Mouse (Mus musculus): ENCODE results near the gene Cntnap1. TPM values are rescaled to one million over a fixed set of nuclear protein-coding genes. Genes with fewer than 3 reads are reported as not detected.
"Not testable (repeated sequence)": the region's sequence is repeated elsewhere in the genome, so short reads cannot be mapped to it uniquely, and the experiment has no call there.

The Cntnap1 gene
- total RNA-seq, 1 experiment: 0.18 TPM

DNA sequence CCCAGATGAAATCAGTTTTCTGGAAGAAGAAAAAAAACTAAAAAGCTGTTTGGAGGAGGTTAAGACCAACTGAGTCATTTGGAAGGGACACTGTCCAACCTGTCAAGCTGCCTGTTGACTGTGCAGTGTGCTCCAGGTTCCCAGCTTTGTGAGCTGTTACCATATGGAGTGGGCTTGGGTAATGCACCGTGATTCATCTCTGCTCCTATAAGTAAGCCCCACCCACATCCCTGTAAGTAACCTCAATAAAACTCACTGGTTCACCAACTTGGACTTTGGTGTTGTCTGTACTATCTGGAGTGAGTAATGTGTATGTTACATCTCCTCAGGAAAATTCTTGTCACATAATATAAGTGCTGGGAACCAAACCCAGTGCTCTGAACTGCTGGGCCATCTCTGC is 17.5 kb upstream of the Cntnap1 start:
- no peak for DNase-seq (ENCODE audit: low read depth, low spot score)
- Histone ChIP-seq H3K27ac (ENCODE audit: insufficient read depth, low read depth, low read length, poor library complexity, severe bottlenecking) (no peak overlapping the region), H3K36me3 (ENCODE audit: control insufficient read depth, insufficient read depth, low read length, poor library complexity, severe bottlenecking) (no peaks in the 10 kb centered on the region), H3K4me3 (ENCODE audit: insufficient read depth in 1 of 2, low read depth in 1 of 2, low read length in 2 of 2, poor library complexity in 1 of 2, severe bottlenecking in 1 of 2) (no peak overlapping the region), H3K4me1 (ENCODE audit: control insufficient read depth in 2 of 2, insufficient read depth in 2 of 2, low read length in 2 of 2, poor library complexity in 1 of 2) (peaks cover 1 to 10% of the 10 kb centered on the region in 2 experiments; a peak in 2 of 4 replicates), H3K9ac (ENCODE audit: insufficient read depth, low read depth, low read length, poor library complexity, severe bottlenecking) (no peak overlapping the region), H3K9me3 (ENCODE audit: control insufficient read depth, insufficient read depth, low read depth, low read length) (no peaks in the 10 kb centered on the region)
- in situ Hi-C loops (cut with MboI; ENCODE audit: low sequenced_read_pairs in 2 of 2, unreplicated experiment in 2 of 2): no loop called here
- TF ChIP-seq CHD2 (IDR thresholded peaks at IDR 0.05; ENCODE audit: low read depth, low read length) (no peak), HCFC1 (IDR thresholded peaks at IDR 0.05; ENCODE audit: borderline replicate concordance, insufficient read depth, low read length) (no peak), ZC3H11A (IDR thresholded peaks at IDR 0.05; ENCODE audit: borderline replicate concordance, low read depth, low read length) (no peak), ZNF384 (IDR thresholded peaks at IDR 0.05; ENCODE audit: low read depth, low read length) (no peak), MAFK (IDR thresholded peaks at IDR 0.05; ENCODE audit: insufficient read depth, low read depth, low read length) (no peak)

DNA sequence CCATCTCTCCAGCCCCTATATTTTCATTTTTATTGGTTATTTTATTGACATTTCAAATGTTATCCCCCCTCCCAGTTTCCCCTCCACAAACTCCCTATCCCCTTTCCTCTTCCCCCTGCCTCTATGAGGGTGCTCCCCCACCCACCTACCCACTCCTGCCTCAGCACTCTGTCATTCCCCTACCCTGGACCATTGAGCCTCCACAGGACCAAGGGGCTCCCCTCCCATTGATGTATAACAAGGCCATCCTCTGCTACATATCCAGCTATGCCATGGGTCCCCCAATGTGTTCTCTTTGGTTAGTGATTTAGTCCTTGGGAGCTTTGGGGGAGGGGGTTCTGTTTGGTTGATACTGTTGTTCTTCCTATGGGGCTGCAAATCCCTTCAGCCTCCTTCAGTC is 15.7 kb upstream of the Cntnap1 start:
- Histone ChIP-seq H3K4me1 (ENCODE audit: control insufficient read depth in 2 of 2, insufficient read depth in 2 of 2, low read length in 2 of 2, poor library complexity in 1 of 2) (peaks cover 0 to 6% of the 10 kb centered on the region in 2 experiments; a peak in 1 of 4 replicates), H3K9me3 (ENCODE audit: control insufficient read depth, insufficient read depth, low read depth, low read length) (no peaks in the 10 kb centered on the region), H3K27ac (ENCODE audit: insufficient read depth, low read depth, low read length, poor library complexity, severe bottlenecking) (no peak overlapping the region), H3K4me3 (ENCODE audit: insufficient read depth in 1 of 2, low read depth in 1 of 2, low read length in 2 of 2, poor library complexity in 1 of 2, severe bottlenecking in 1 of 2) (no peak overlapping the region), H3K9ac (ENCODE audit: insufficient read depth, low read depth, low read length, poor library complexity, severe bottlenecking) (no peak overlapping the region), H3K36me3 (ENCODE audit: control insufficient read depth, insufficient read depth, low read length, poor library complexity, severe bottlenecking) (no peaks in the 10 kb centered on the region)
- no peak for TF ChIP-seq ZC3H11A (IDR thresholded peaks at IDR 0.05; ENCODE audit: borderline replicate concordance, low read depth, low read length)
- no peak for TF ChIP-seq HCFC1 (IDR thresholded peaks at IDR 0.05; ENCODE audit: borderline replicate concordance, insufficient read depth, low read length)
- TF ChIP-seq ZNF384 (IDR thresholded peaks at IDR 0.05; ENCODE audit: low read depth, low read length): no peak
- TF ChIP-seq CHD2 (IDR thresholded peaks at IDR 0.05; ENCODE audit: low read depth, low read length): no peak
- TF ChIP-seq MAFK (IDR thresholded peaks at IDR 0.05; ENCODE audit: insufficient read depth, low read depth, low read length): no peak
- in situ Hi-C loops (cut with MboI; ENCODE audit: low sequenced_read_pairs in 2 of 2, unreplicated experiment in 2 of 2): no loop called here
- DNase-seq (ENCODE audit: low read depth, low spot score): no peak

DNA sequence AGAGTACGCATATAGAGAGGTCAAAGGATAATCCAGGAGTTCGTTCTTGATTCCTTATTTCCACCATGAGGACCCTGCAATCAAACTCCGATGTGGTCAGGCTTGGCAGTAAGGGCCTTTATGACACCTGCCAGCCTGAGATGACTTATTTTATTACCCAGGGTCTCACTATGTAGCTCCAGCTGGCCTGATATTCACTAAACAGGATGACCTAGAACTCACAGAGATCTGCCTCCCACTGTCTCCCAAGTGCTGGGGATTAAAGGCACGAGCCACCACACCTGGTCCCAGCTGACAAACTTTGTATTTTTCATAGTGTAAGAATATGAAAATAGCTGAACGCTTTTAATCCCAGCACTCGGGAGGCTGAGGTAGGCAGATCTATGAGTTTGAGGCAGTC is 15.2 kb upstream of the Cntnap1 start:
- H3K9me3 ChIP-seq (ENCODE audit: control insufficient read depth, insufficient read depth, low read depth, low read length): no peaks in the 10 kb centered on the region
- TF ChIP-seq ZC3H11A (IDR thresholded peaks at IDR 0.05; ENCODE audit: borderline replicate concordance, low read depth, low read length) (no peak), CHD2 (IDR thresholded peaks at IDR 0.05; ENCODE audit: low read depth, low read length) (no peak), ZNF384 (IDR thresholded peaks at IDR 0.05; ENCODE audit: low read depth, low read length) (no peak), MAFK (IDR thresholded peaks at IDR 0.05; ENCODE audit: insufficient read depth, low read depth, low read length) (no peak), HCFC1 (IDR thresholded peaks at IDR 0.05; ENCODE audit: borderline replicate concordance, insufficient read depth, low read length) (no peak)
- no peaks in the 10 kb centered on the region for H3K36me3 ChIP-seq (ENCODE audit: control insufficient read depth, insufficient read depth, low read length, poor library complexity, severe bottlenecking)
- DNase-seq (ENCODE audit: low read depth, low spot score): no peak
- no peak overlapping the region for H3K9ac ChIP-seq (ENCODE audit: insufficient read depth, low read depth, low read length, poor library complexity, severe bottlenecking)
- no peak overlapping the region for H3K27ac ChIP-seq (ENCODE audit: insufficient read depth, low read depth, low read length, poor library complexity, severe bottlenecking)
- peaks cover 0 to 6% of the 10 kb centered on the region in 2 experiments; a peak in 1 of 4 replicates for H3K4me1 ChIP-seq (ENCODE audit: control insufficient read depth in 2 of 2, insufficient read depth in 2 of 2, low read length in 2 of 2, poor library complexity in 1 of 2)
- peak overlapping the region in 1 of 2 experiments; percentile 52; a peak in 2 of 4 replicates for H3K4me3 ChIP-seq (ENCODE audit: insufficient read depth in 1 of 2, low read depth in 1 of 2, low read length in 2 of 2, poor library complexity in 1 of 2, severe bottlenecking in 1 of 2)
- in situ Hi-C loops (cut with MboI; ENCODE audit: low sequenced_read_pairs in 2 of 2, unreplicated experiment in 2 of 2): no loop called here

DNA sequence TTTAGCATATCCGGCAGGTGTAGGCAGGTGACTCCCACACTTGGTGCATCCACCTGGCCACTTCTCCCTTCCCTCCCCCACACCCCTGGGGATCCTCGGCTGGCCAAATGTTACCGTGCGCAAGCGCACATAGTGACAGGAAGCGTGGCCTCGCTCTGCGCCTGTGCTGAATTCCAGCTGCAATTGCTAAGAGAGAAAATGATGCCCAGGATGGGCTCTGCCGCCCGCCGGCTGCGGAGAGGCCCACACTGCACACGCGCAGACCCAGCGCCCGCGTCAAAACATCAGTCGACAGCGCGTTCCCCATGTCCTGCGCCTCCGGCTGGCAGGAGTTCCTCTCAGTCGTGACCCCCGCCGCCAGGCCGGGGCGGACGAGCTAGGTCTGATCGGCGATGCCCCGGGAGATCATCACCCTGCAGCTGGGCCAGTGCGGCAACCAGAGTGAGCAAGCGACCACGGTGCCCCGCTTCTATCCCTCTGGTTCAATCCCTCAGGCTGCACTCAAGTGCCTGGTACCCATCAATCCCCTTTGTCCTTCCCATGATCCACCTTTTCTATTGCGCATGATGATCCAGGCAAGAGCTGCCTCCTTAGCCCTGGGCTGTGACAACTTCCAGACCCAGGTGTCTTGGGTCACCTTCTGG is 14.5 kb upstream of the Cntnap1 start, which contains the start of gene Tubg2:
Gene Tubg2 (plus strand): TSS at position 180 of the 644 bp plus-strand sequence.
- Histone ChIP-seq H3K9me3 (ENCODE audit: control insufficient read depth, insufficient read depth, low read depth, low read length) (no peaks in the 10 kb centered on the region), H3K4me3 (ENCODE audit: insufficient read depth in 1 of 2, low read depth in 1 of 2, low read length in 2 of 2, poor library complexity in 1 of 2, severe bottlenecking in 1 of 2) (peak within 1 kb of the TSS; percentile 52 to 60), H3K4me1 (ENCODE audit: control insufficient read depth in 2 of 2, insufficient read depth in 2 of 2, low read length in 2 of 2, poor library complexity in 1 of 2) (peaks cover 0 to 6% of the 10 kb centered on the region in 2 experiments; a peak in 1 of 4 replicates), H3K9ac (ENCODE audit: insufficient read depth, low read depth, low read length, poor library complexity, severe bottlenecking) (peak within 1 kb of the TSS; percentile 45), H3K36me3 (ENCODE audit: control insufficient read depth, insufficient read depth, low read length, poor library complexity, severe bottlenecking) (no peaks in the 10 kb centered on the region), H3K27ac (ENCODE audit: insufficient read depth, low read depth, low read length, poor library complexity, severe bottlenecking) (no peak within 1 kb of the TSS)
- DNase-seq (ENCODE audit: low read depth, low spot score): no peak
- in situ Hi-C loops (cut with MboI; ENCODE audit: low sequenced_read_pairs in 2 of 2, unreplicated experiment in 2 of 2): no loop called here
- TF ChIP-seq ZNF384 (IDR thresholded peaks at IDR 0.05; ENCODE audit: low read depth, low read length): no peak
- TF ChIP-seq CHD2 (IDR thresholded peaks at IDR 0.05; ENCODE audit: low read depth, low read length): no peak
- no peak for TF ChIP-seq MAFK (IDR thresholded peaks at IDR 0.05; ENCODE audit: insufficient read depth, low read depth, low read length)
- no peak for TF ChIP-seq HCFC1 (IDR thresholded peaks at IDR 0.05; ENCODE audit: borderline replicate concordance, insufficient read depth, low read length)
- TF ChIP-seq ZC3H11A (IDR thresholded peaks at IDR 0.05; ENCODE audit: borderline replicate concordance, low read depth, low read length): no peak

DNA sequence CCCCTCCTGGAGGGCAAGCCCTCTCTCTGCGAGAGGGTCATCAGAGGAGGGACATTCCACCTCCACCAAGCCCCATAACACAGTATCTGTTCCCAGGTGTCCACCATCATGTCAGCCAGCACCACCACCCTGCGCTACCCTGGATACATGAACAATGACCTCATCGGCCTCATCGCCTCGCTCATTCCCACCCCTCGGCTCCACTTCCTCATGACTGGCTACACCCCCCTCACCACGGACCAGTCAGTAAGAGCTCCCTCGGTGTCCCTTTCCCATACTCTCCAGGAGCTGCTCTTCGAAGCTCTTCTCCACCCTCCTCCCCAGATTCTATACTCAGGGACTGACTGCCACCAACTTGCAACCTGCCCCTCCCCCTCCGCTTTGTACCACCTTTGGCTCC is 10.2 kb upstream of the Cntnap1 start:
- H3K4me3 ChIP-seq (ENCODE audit: insufficient read depth in 1 of 2, low read depth in 1 of 2, low read length in 2 of 2, poor library complexity in 1 of 2, severe bottlenecking in 1 of 2); H3K9ac ChIP-seq (ENCODE audit: insufficient read depth, low read depth, low read length, poor library complexity, severe bottlenecking); H3K27ac ChIP-seq (ENCODE audit: insufficient read depth, low read depth, low read length, poor library complexity, severe bottlenecking); DNase-seq (ENCODE audit: low read depth, low spot score); H3K9me3 ChIP-seq (ENCODE audit: control insufficient read depth, insufficient read depth, low read depth, low read length); H3K36me3 ChIP-seq (ENCODE audit: control insufficient read depth, insufficient read depth, low read length, poor library complexity, severe bottlenecking); in situ Hi-C loops (cut with MboI; ENCODE audit: low sequenced_read_pairs in 2 of 2, unreplicated experiment in 2 of 2): not testable (repeated sequence)
- peaks cover 0 to 16% of the 10 kb centered on the region in 2 experiments; a peak in 2 of 4 replicates for H3K4me1 ChIP-seq (ENCODE audit: control insufficient read depth in 2 of 2, insufficient read depth in 2 of 2, low read length in 2 of 2, poor library complexity in 1 of 2)

DNA sequence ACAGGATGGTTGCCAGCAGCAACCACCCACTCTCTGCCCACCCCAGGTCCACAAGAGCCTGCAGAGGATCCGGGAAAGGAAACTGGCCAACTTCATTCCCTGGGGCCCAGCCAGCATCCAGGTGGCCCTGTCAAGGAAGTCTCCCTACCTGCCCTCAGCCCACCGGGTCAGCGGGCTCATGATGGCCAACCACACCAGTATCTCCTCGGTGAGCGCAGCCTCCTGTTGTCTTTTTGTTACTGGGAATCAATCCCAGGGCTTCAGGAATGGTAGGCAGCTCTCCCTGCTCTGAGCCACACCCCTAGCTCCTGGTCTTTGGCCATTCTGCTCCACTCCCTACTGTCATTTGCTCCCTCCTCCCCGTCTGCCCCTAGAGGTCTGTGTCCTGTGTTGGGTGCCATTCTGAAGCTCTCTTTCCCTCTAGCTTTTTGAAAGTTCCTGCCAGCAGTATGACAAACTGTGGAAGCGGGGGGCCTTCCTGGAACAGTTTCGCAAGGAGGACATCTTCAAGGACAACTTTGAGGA is 9.3 kb upstream of the Cntnap1 start:
- H3K4me3 ChIP-seq (ENCODE audit: insufficient read depth in 1 of 2, low read depth in 1 of 2, low read length in 2 of 2, poor library complexity in 1 of 2, severe bottlenecking in 1 of 2); H3K9me3 ChIP-seq (ENCODE audit: control insufficient read depth, insufficient read depth, low read depth, low read length); H3K9ac ChIP-seq (ENCODE audit: insufficient read depth, low read depth, low read length, poor library complexity, severe bottlenecking); in situ Hi-C loops (cut with MboI; ENCODE audit: low sequenced_read_pairs in 2 of 2, unreplicated experiment in 2 of 2); DNase-seq (ENCODE audit: low read depth, low spot score); H3K36me3 ChIP-seq (ENCODE audit: control insufficient read depth, insufficient read depth, low read length, poor library complexity, severe bottlenecking); H3K27ac ChIP-seq (ENCODE audit: insufficient read depth, low read depth, low read length, poor library complexity, severe bottlenecking): not testable (repeated sequence)
- peaks cover 0 to 16% of the 10 kb centered on the region in 2 experiments; a peak in 2 of 4 replicates for H3K4me1 ChIP-seq (ENCODE audit: control insufficient read depth in 2 of 2, insufficient read depth in 2 of 2, low read length in 2 of 2, poor library complexity in 1 of 2)
